Mouse (Mus musculus) CH12.LX (cell line): Measurements from ENCODE around the gene Pbxip1. TPM values are rescaled to one million over a fixed set of nuclear protein-coding genes. Genes with fewer than 3 reads are reported as not detected.

Experiments
- DNase-seq: peaks from one replicate; pipeline ENCODE4 v3.0.0-alpha.2; 2013; ENCODE audit errors: extremely low read depth
- H3K27ac ChIP-seq: 2 replicates; pipeline ENCODE4 v1.5.1; 2012; ENCODE audit warnings: low read depth, mild to moderate bottlenecking, control low read depth, moderate library complexity; ENCODE audit not compliant: insufficient read depth
- H3K27me3 ChIP-seq: replicated peaks from 2 replicates; pipeline ENCODE3; 2012; ENCODE audit warnings: inconsistent platforms
- H3K36me3 ChIP-seq, 2 experiments: replicated peaks in 1 of 2; 2 replicates each; pipeline versions ENCODE3 to v1.6.1; 2012; ENCODE audit warnings: inconsistent platforms in 1 of 2, low read length in 1 of 2, mild to moderate bottlenecking in 1 of 2, mixed read lengths in 1 of 2, moderate library complexity in 1 of 2; ENCODE audit not compliant: control insufficient read depth in 1 of 2, insufficient read depth in 1 of 2
- H3K4me1 ChIP-seq, 2 experiments: 2 replicates each; pipeline ENCODE4 v1.6.1; 2012; ENCODE audit warnings: inconsistent platforms in 1 of 2, moderate library complexity in 1 of 2; ENCODE audit not compliant: insufficient read depth in 2 of 2, control insufficient read depth in 1 of 2
- H3K4me2 ChIP-seq: 2 replicates; pipeline ENCODE4 v1.6.1; 2012; ENCODE audit warnings: low read depth, mild to moderate bottlenecking, control low read depth; ENCODE audit not compliant: poor library complexity, insufficient read depth, severe bottlenecking
- H3K4me3 ChIP-seq, 3 experiments: fragments of 150-350 bp in 1 of 3; sonication (generic) in 1 of 3; replicated peaks in 1 of 3; 2 replicates each; pipeline versions ENCODE3 to v1.5.1; 2011 to 2012; ENCODE audit warnings: low read depth in 2 of 3, low read length in 2 of 3, mild to moderate bottlenecking in 2 of 3, moderate library complexity in 2 of 3, control low read depth in 1 of 3, improper control_type of control experiment in 1 of 3, inconsistent platforms in 1 of 3, mixed read lengths in 1 of 3; ENCODE audit not compliant: poor library complexity in 1 of 3
- H3K79me2 ChIP-seq: replicated peaks from 2 replicates; pipeline ENCODE4 v1.6.1; 2012; ENCODE audit warnings: mild to moderate bottlenecking, moderate library complexity; ENCODE audit not compliant: control insufficient read depth, poor library complexity, insufficient read depth, severe bottlenecking; ENCODE audit errors: extremely low read depth
- H3K9ac ChIP-seq: 2 replicates; pipeline ENCODE4 v1.6.1; 2012; ENCODE audit warnings: low read depth, mild to moderate bottlenecking, control low read depth, moderate library complexity; ENCODE audit not compliant: insufficient read depth
- H3K9me3 ChIP-seq: replicated peaks from 2 replicates; pipeline ENCODE3; 2012; ENCODE audit warnings: low read length, inconsistent platforms, mixed read lengths
- BHLHE40 ChIP-seq: IDR thresholded peaks from 2 replicates; pipeline ENCODE4 v1.6.1; 2011; ENCODE audit warnings: mild to moderate bottlenecking, low read depth, low read length, improper control_type of control experiment
- CHD1 ChIP-seq: IDR thresholded peaks from 2 replicates; pipeline ENCODE4 v1.6.1; 2012; ENCODE audit warnings: low read depth, low read length, improper control_type of control experiment, inconsistent platforms
- CHD2 ChIP-seq: IDR thresholded peaks from 2 replicates; pipeline ENCODE4 v1.6.1; 2011; ENCODE audit warnings: low read length, improper control_type of control experiment
- CTCF ChIP-seq, 2 experiments: IDR thresholded peaks in 1 of 2; conservative IDR thresholded peaks in 1 of 2; 2 replicates each; pipeline ENCODE4 v1.5.1; 2011 to 2012; ENCODE audit warnings: low read depth in 2 of 2, low read length in 2 of 2, improper control_type of control experiment in 1 of 2, inconsistent platforms in 1 of 2, mild to moderate bottlenecking in 1 of 2, moderate library complexity in 1 of 2
- E2F4 ChIP-seq: IDR thresholded peaks from 2 replicates; pipeline ENCODE4 v1.6.1; 2011; ENCODE audit warnings: low read depth, low read length, improper control_type of control experiment; ENCODE audit not compliant: insufficient replicate concordance
- EP300 ChIP-seq: IDR thresholded peaks from 2 replicates; pipeline ENCODE4 v1.6.1; 2011; ENCODE audit warnings: low read length, improper control_type of control experiment
- ETS1 ChIP-seq: conservative IDR thresholded peaks from 2 replicates; pipeline ENCODE4 v1.6.1; 2012; ENCODE audit warnings: low read depth, mild to moderate bottlenecking, inconsistent platforms, low read length, improper control_type of control experiment, moderate library complexity
- GABPA ChIP-seq: IDR thresholded peaks from 2 replicates; pipeline ENCODE4 v1.6.1; 2012; ENCODE audit warnings: low read depth, low read length, improper control_type of control experiment, inconsistent platforms; ENCODE audit not compliant: insufficient replicate concordance
- HCFC1 ChIP-seq: IDR thresholded peaks from 2 replicates; pipeline ENCODE4 v1.6.1; 2012; ENCODE audit warnings: low read depth, mild to moderate bottlenecking, inconsistent platforms, low read length, improper control_type of control experiment
- IRF4 ChIP-seq: IDR thresholded peaks from 2 replicates; pipeline ENCODE4 v1.6.1; 2014; ENCODE audit warnings: low read depth, mild to moderate bottlenecking, inconsistent platforms, low read length, improper control_type of control experiment
- JUN ChIP-seq: IDR thresholded peaks from 2 replicates; pipeline ENCODE4 v1.6.1; 2011; ENCODE audit warnings: low read depth, mild to moderate bottlenecking, low read length, improper control_type of control experiment, moderate library complexity; ENCODE audit not compliant: insufficient read depth
- KAT2A ChIP-seq: IDR thresholded peaks from 2 replicates; pipeline ENCODE4 v1.6.1; 2012; ENCODE audit warnings: low read length, improper control_type of control experiment, inconsistent platforms; ENCODE audit not compliant: insufficient replicate concordance
- MAZ ChIP-seq: IDR thresholded peaks from 2 replicates; pipeline ENCODE4 v1.6.1; 2012; ENCODE audit warnings: low read depth, mild to moderate bottlenecking, inconsistent platforms, low read length, improper control_type of control experiment, moderate library complexity
- MEF2A ChIP-seq: IDR thresholded peaks from 2 replicates; pipeline ENCODE4 v1.6.1; 2014; ENCODE audit warnings: low read depth, mild to moderate bottlenecking, inconsistent platforms, low read length, improper control_type of control experiment, borderline replicate concordance
- NELFE ChIP-seq: IDR thresholded peaks from 2 replicates; pipeline ENCODE4 v1.6.1; 2011; ENCODE audit warnings: low read depth, low read length, improper control_type of control experiment
- NRF1 ChIP-seq: IDR thresholded peaks from 2 replicates; pipeline ENCODE4 v1.6.1; 2014; ENCODE audit warnings: low read depth, mild to moderate bottlenecking, inconsistent platforms, low read length, improper control_type of control experiment, moderate library complexity
- PAX5 ChIP-seq: IDR thresholded peaks from 2 replicates; pipeline ENCODE4 v1.6.1; 2012; ENCODE audit warnings: low read length, inconsistent platforms, mixed read lengths
- POLR2A ChIP-seq: IDR thresholded peaks from 2 replicates; pipeline ENCODE4 v1.6.1; 2011; ENCODE audit warnings: low read depth, mild to moderate bottlenecking, improper control_type of control experiment, low read length
- RAD21 ChIP-seq: IDR thresholded peaks from 2 replicates; pipeline ENCODE4 v1.6.1; 2011; ENCODE audit warnings: low read depth, mild to moderate bottlenecking, low read length, improper control_type of control experiment, moderate library complexity
- RCOR1 ChIP-seq: conservative IDR thresholded peaks from 2 replicates; pipeline ENCODE4 v1.6.1; 2012; ENCODE audit warnings: low read depth, mild to moderate bottlenecking, inconsistent platforms, low read length, improper control_type of control experiment
- SMC3 ChIP-seq: IDR thresholded peaks from 2 replicates; pipeline ENCODE4 v1.6.1; 2011; ENCODE audit warnings: low read depth, low read length, improper control_type of control experiment
- UBTF ChIP-seq: IDR thresholded peaks from 2 replicates; pipeline ENCODE4 v1.6.1; 2012; ENCODE audit warnings: low read depth, mild to moderate bottlenecking, inconsistent platforms, low read length, improper control_type of control experiment, moderate library complexity
- USF1 ChIP-seq: IDR thresholded peaks from 2 replicates; pipeline ENCODE4 v1.6.1; 2014; ENCODE audit warnings: low read depth, mild to moderate bottlenecking, inconsistent platforms, low read length, improper control_type of control experiment
- USF2 ChIP-seq: conservative IDR thresholded peaks from 2 replicates; pipeline ENCODE4 v1.6.1; 2011; ENCODE audit warnings: low read depth, low read length, improper control_type of control experiment
- ZC3H11A ChIP-seq: IDR thresholded peaks from 2 replicates; pipeline ENCODE4 v1.6.1; 2012; ENCODE audit warnings: low read depth, mild to moderate bottlenecking, inconsistent platforms, low read length, improper control_type of control experiment
- ZMIZ1 ChIP-seq: IDR thresholded peaks from 2 replicates; pipeline ENCODE4 v1.6.1; 2012; ENCODE audit warnings: low read depth, mild to moderate bottlenecking, inconsistent platforms, low read length, improper control_type of control experiment
- ZNF384 ChIP-seq: IDR thresholded peaks from 2 replicates; pipeline ENCODE4 v1.6.1; 2012; ENCODE audit warnings: low read depth, low read length, improper control_type of control experiment, inconsistent platforms
- dilution Hi-C: fragments of 300-500 bp; cut with MboI; formaldehyde crosslinking; loops from 2 replicates; pipeline ENCODE4 v1.14.3; 2020; ENCODE audit warnings: low sequenced_read_pairs; ENCODE audit not compliant: extremely low pct_unique_long_range_greater_than_20kb, extremely low pct_ligation_motif_present
- in situ Hi-C: fragments of 300-500 bp; cut with MboI; formaldehyde crosslinking; loops from 3 replicates; pipeline ENCODE4 v1.14.3; 2019; ENCODE audit warnings: low sequenced_read_pairs, low pct_ligation_motif_present, low pct_unique_long_range_greater_than_20kb, mixed read lengths
- polyA plus RNA-seq: library from polyadenylated mRNA; unstranded; fragments of >175 nt; gene quantifications from 2 replicates; pipeline ENCODE4 v1.2.1, GENCODE M21; 2012; ENCODE audit warnings: low read depth; ENCODE audit not compliant: insufficient read length
- total RNA-seq, 2 experiments: library from RNA; depleted of rRNA; stranded (reverse); fragments of 300-350 nt in 1 of 2; fragments of >200 nt in 1 of 2; gene quantifications; 2 replicates each; pipeline ENCODE4 v1.2.3; 2012 to 2014

Gene Pbxip1
- total and polyA plus RNA-seq, 3 experiments, result 14.1 to 18.4 (median 17.6) TPM

DNA sequence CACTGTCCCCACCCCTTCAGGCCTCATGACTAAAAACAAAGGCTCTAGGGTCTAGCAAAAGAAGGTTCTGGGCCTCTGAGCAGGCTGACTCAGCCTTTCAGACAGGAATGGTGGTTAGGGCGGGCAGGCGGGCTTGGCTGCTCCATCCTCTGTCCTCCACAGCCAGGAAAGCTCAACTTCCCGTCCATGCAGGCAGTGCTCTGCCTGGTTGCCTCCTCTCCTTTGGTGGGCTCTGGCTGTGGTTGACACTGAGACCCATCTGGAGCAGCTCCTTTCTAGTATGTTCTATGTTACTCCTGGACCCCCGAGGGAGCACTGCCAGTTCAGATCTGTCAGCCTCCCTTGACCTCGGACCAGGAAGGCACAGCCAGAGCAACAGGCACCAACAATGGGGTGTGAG is 33.8 kb upstream of the Pbxip1 start, which contains the start of gene Lenep:
TSS of gene Lenep (minus strand) at position 101 of the 400 bp plus-strand sequence.
- peaks cover 5% of the 10 kb centered on the region for H3K9me3 ChIP-seq
- H3K27ac ChIP-seq, result no peak within 1 kb of the TSS
- no peak within 1 kb of the TSS for H3K4me2 ChIP-seq
- no peaks in the 10 kb centered on the region for H3K27me3 ChIP-seq
- TF ChIP-seq JUN, result no peak
- no peak for TF ChIP-seq CHD2
- no peak for TF ChIP-seq EP300
- no peak for TF ChIP-seq ETS1
- no peak for TF ChIP-seq RAD21
- no peak for TF ChIP-seq BHLHE40
- no peak for TF ChIP-seq RCOR1
- no peak for TF ChIP-seq MEF2A
- TF ChIP-seq POLR2A, result no peak
- TF ChIP-seq ZNF384, result no peak
- no peak for TF ChIP-seq KAT2A
- TF ChIP-seq ZC3H11A, result no peak
- TF ChIP-seq SMC3, result no peak
- TF ChIP-seq HCFC1, result no peak
- no peak for TF ChIP-seq UBTF
- TF ChIP-seq E2F4, result no peak
- no peak for TF ChIP-seq MAZ
- TF ChIP-seq, all 38 proteins: peak for 0
- Histone ChIP-seq H3K4me3 (no peak within 1 kb of the TSS), H3K9ac (no peak within 1 kb of the TSS), H3K4me1 (peaks cover 6 to 45% of the 10 kb centered on the region in 2 experiments), H3K36me3 (peaks cover 61 to 84% of the 10 kb centered on the region in 2 experiments), H3K79me2 (no peaks in the 10 kb centered on the region)
- DNase-seq, result no peak
- in situ Hi-C loops, result no loop called here
- dilution Hi-C loops, result no loop called here

DNA sequence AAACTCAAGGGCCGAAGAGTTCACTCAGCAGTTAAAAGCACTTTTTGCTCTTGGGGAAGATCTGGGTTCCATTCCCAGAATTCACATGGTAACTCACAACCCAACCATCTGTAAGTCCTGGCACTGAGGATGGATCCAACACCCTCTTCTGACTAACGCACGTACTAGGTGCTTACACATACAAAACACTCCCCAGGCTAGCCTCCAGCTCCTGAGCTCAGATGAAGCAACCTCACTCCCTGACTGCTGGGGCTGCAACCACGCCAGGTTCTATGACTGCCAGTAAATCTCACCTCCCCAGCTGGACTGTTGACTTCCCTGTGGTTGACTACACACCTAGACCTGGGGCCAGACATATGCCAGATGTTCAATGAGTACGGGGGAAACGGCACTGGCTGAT is 29.6 kb upstream of the Pbxip1 start:
- H3K9me3 ChIP-seq, result peaks cover 5% of the 10 kb centered on the region
- no peak overlapping the region for H3K4me3 ChIP-seq
- peaks cover 6 to 65% of the 10 kb centered on the region in 2 experiments for H3K4me1 ChIP-seq
- dilution Hi-C loops, result no loop called here
- in situ Hi-C loops, result no loop called here
- TF ChIP-seq USF2 (no peak), EP300 (no peak), PAX5 (no peak), JUN (no peak), NELFE (no peak), USF1 (no peak), HCFC1 (no peak), CHD2 (no peak), CHD1 (no peak), CTCF (conservative IDR thresholded peaks at IDR 0.05 in 1 of 2, IDR thresholded peaks at IDR 0.05 in 1 of 2; ENCODE audit: low read depth in 2 of 2, low read length in 2 of 2) (no peak), IRF4 (no peak), NRF1 (no peak), GABPA (no peak), ZMIZ1 (no peak), SMC3 (no peak), MEF2A (no peak), ZC3H11A (no peak), KAT2A (no peak)
- H3K27ac ChIP-seq, result no peak overlapping the region
- H3K36me3 ChIP-seq, result peaks cover 52 to 71% of the 10 kb centered on the region in 2 experiments
- H3K79me2 ChIP-seq, result 0 out of 2 replicates have a peak, but pooled peaks cover 6% of the 10 kb centered on the region
- H3K9ac ChIP-seq, result no peak overlapping the region
- H3K27me3 ChIP-seq, result no peaks in the 10 kb centered on the region
- no peak for DNase-seq
- no peak overlapping the region for H3K4me2 ChIP-seq
